Comparison of ENCODE assay signal across 7 mouse cellular contexts in genomic region chr6:119466921-119467784, GRCm38 (mm10). TPM values are rescaled to one million over a fixed set of nuclear protein-coding genes. Genes with fewer than 3 reads are reported as not detected.
DNase-seq lines count a peak whose midpoint lies in the region; ATAC-seq lines count a peak whose summit lies in the region.

No protein-coding gene starts in this region.

- DNase-seq in 3134 (ENCODE audit: extremely low read depth, insufficient read length, low spot score) (peak; percentile 68), NIH3T3 (ENCODE audit: low read depth) (peak; percentile 75)
- peak; percentile 84 to 91 for DNase-seq in kidney, adult 8-10 months
- DNase-seq in right cerebral cortex, postnatal 25 days: no peak
- no peak for DNase-seq in layer of hippocampus, adult 9-10 months (ENCODE audit: low spot score)
- DNase-seq in right cerebral cortex, postnatal 14 days: no peak

- ATAC-seq in granulocyte monocyte progenitor cell, adult 5-6 weeks (replicated peaks; ENCODE audit: poor library complexity, severe bottlenecking): 0 out of 2 replicates have a peak, but pooled peaks have one; percentile 8

RNA-seq across cellular contexts. Expression of gene Fbxl14, which starts 12.3 kb away (rescaled TPM):
- total RNA-seq in granulocyte monocyte progenitor cell, adult 5-6 weeks (2014; fragmentation: Nextera tagmentation): 29.0 and 34.6 TPM in 2 replicates
- total RNA-seq in granulocyte monocyte progenitor cell, adult 5-6 weeks (2017): 43.6 and 43.7 TPM in 2 replicates

RNA-seq across cellular contexts. Expression of gene Adipor2, which starts 49.6 kb away (rescaled TPM):
- total RNA-seq in granulocyte monocyte progenitor cell, adult 5-6 weeks (2014; fragmentation: Nextera tagmentation): 58.4 and 62.3 TPM in 2 replicates
- total RNA-seq in granulocyte monocyte progenitor cell, adult 5-6 weeks (2017): 75.4 and 85.1 TPM in 2 replicates

Comparison
In these comparisons a context has a peak if more than half of its experiments do, and no peak if none do; other contexts are left out.
1. DNase-seq: peak in 3134 (single experiment), NIH3T3 (single experiment) and kidney, adult 8-10 months (2 of 2); none in right cerebral cortex, postnatal 25 days (single experiment), layer of hippocampus, adult 9-10 months (single experiment) and right cerebral cortex, postnatal 14 days (single experiment).